Mouse (Mus musculus) brain, embryonic 14.5 days (tissue): ENCODE measurements around the gene Cd28.

Experiments used
- CTCF ChIP-seq: fragments of 200-500 bp; IDR thresholded peaks from 2 replicates; pipeline ENCODE4 v1.5.1; 2012; ENCODE audit warnings: inconsistent platforms, mild to moderate bottlenecking, moderate library complexity, borderline replicate concordance; ENCODE audit not compliant: insufficient read depth, insufficient read length; ENCODE audit errors: extremely low read depth
- POLR2A ChIP-seq: fragments of 200-500 bp; IDR thresholded peaks from 2 replicates; pipeline ENCODE4 v1.6.1; 2012; ENCODE audit warnings: mild to moderate bottlenecking, inconsistent platforms, borderline replicate concordance; ENCODE audit not compliant: poor library complexity, insufficient read depth, insufficient read length, severe bottlenecking; ENCODE audit errors: extremely low read depth

DNA sequence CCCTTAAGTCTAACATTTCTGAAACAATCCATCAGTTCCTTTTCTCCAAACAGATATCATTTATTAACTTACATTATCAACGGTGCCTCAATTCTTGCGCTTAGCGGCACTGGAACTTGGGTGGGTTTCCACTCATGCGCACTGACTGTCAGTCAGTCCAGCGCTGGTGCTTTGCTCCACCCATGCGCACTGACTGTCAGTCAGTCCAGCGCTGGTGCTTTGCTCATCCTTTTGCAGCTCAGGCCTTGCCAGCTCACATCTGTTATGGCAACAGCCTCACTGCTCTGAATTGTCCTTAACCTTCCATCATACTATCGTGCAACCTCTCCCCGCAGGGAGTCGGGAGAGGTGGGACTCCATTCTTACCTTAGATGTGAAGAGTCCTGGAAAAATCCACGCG is 37.4 kb downstream of the Cd28 start:
- TF ChIP-seq CTCF = no peak
- TF ChIP-seq POLR2A = no peak
